Mouse (Mus musculus) lung, postnatal 14 days (tissue): Measurements from ENCODE around the gene Inpp5f.
"Not testable (repeated sequence)": the region's sequence is repeated elsewhere in the genome, so short reads cannot be mapped to it uniquely, and the experiment has no call there.

Experiments used
- DNase-seq: peaks from one replicate; pipeline ENCODE4 v3.0.0; 2021

Gene Inpp5f

DNA sequence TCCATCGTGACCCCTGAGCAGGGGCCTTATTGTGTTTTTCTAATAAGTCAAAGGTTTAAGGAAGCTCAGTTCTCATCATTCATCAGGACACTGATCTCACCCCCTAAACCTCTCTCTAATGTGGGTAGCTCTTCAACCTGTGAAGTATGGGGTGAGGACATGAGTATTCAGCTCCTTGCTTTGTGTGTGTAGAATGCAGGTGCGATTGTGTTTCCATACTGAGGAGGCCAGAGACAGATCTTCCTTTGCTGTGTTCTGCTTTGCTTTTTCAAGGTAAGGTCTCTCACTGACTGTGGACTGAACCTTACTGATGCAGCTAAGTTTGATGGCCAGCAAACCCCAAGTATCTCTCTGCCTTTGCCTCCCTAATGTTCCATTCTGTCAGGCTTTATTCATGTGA is 14.9 kb upstream of the Inpp5f start:
- DNase-seq, result no peak

DNA sequence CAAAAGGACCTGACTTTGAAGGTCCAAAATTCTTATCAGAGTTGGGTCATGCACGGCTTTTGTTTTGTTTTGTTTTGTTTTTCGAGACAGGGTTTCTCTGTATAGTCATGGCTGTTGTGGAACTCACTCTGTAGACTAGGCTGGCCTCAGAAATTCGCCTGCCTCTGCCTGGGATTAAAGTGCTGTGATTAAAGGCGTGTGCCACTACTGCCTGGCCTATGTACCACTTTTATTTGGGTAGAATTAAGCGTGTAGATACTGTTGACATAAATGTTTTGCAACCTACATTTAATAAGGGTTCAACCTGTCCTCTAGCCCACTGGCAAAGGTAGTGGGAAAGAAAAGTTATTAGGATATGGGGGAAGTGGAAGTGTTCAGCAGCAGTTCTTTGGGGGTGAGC is 12.1 kb upstream of the Inpp5f start:
- DNase-seq, result no peak

DNA sequence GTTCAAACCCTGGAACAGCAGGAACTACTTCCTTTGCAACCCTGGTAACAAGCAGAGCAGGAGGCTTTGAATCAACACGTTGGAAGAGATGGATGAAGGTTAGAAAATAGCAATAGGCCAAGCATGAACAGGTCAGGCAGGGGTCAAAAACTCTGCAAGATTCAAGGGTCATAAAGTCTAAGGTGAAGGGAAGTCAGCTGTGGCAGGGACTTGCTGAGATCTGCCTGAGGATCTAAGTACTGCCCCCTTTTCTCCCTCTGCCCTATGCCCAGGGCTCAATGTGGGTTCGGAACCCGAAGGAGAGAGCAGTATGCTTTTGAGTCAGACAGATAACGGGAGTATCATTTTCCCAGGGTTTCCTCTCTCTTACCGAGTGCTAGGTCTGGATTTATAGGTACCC is 9.3 kb upstream of the Inpp5f start:
- DNase-seq, result no peak

DNA sequence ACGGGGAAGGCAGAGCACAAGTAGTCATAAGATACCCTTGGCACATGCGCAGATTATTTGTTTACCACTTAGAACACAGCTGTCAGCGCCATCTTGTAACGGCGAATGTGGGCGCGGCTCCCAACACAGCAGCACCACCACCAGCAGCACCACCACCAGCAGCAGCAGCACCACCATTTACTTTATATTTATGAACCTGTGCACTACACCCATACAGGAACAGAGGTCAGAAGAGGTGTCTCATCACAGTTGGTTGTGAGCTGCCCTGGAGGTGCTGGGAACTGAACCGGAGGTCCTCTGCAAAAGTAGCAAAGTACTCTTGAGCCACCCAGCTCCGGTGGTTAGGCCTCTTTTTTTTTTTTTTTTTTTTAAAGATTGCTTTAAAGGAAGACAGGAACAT is 1.2 kb upstream of the Inpp5f start:
- DNase-seq, result not testable (repeated sequence)

DNA sequence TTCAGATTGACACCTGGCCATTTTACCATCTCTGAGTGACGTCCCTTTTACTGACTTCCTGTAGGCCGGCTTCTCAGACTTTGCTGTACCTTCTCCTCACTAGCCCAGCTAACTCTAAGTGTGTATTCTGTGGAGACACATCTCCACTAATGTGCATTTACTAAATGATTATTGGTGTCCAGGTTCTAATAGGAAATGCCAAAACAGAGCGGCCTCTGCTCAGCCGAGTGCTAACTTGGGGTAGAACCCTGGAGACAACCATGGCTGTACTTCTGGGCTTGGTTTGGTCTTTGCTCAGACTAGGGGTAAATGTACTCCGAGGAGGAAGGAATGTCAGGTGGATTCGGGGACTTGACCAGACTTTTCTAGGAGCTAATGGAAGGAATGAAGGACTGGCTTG is 638 bp upstream of the Inpp5f start:
- no peak for DNase-seq

DNA sequence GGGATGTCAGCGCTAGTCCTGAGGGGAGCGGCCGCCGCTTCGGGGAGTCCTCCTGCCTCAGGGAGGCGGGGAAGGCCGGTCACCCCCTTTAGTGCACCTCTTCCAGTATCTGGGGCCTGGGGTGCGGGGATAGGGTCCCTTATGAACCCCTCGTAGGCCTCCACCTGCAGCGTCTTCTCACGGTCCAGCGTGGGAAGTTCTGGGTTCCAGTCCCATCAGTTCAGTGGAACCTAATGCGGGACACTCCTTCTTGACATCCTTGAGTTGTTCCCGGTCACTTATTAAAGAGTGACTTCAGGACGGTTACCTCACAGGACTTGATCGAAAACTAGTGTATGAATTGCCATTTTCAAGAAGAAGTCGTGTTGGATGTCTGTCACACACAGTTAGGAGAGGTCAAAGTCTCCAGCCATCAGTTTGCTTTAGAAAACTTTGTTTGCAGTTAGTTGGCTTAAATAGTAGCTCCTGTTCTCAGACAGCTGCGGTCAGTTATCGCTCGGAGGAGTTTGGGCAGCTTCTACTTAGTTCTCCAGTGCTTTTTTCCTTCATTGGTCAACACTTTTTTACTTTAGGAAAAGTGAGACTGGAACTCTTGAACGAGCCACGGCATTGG is 777 bp downstream of the Inpp5f start:
- DNase-seq, result no peak

DNA sequence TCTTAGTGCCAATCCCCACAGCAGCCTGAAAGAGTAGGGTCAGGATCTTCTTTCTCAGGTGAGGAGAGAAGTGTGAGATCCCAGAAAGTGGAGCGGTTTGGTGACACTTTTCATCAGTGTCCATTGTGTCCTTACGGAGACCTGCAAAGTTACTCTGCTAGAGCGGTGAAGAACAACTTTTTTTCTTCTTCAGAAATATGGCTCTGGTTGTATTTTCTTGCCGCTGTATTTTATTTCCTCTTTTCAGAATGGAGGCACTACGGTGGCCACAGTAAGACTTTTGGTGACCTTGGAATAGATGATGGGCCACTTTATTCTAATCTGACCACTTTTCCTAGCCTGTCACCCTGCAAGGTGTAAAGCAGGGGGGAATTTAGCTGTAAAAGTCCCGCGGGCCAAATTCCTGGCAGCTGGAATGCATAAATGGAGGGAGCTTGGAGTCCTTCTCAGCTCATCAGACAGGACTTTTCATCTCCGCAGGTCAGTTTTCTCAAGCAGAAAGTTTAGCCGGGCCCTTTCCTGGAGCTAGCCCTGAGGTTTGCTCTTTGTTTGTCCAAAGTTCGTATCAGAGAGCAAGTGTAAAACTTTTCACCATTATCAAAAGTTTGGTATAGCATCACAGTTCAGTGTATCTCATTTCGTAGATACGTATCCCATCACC is 1.5 kb downstream of the Inpp5f start:
- no peak for DNase-seq

DNA sequence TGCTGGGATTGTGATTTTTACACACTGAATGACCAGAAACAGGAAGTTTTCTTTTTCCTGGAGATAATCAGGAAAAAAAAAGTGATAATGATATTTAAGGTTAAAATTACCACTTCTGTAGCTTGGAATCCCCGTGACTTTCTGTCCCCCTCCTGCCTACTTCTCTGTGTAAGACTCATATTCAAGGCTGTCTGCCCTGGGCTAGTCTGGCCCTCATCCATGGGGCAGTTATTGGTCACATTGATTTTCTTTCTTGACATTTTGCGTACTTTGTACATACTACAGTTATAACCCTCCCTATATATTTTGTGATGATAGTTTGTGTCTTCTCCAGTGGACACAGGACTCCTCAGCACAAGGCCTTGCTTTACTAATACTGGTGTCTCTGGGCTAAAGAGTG is 2.5 kb downstream of the Inpp5f start:
- no peak for DNase-seq

DNA sequence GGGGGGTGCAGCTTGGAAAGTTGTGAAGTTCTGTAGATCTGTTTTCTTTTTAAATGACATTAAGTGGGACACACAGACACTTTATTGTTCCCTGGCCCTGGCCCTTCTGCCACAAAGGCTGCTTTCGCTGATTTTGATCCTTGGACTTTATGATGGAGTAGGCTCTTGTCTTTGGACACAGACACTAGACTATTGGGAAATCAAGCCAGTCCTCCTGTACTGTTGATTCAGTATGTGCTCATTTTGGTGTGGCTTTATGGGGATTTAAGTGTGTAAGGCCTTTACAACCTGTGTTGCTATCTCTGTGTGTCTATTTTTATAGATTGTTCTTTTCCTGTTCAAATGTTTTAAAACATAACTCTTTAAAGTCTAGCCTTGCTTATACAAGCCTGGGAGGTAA is 6.5 kb downstream of the Inpp5f start:
- DNase-seq, result no peak

DNA sequence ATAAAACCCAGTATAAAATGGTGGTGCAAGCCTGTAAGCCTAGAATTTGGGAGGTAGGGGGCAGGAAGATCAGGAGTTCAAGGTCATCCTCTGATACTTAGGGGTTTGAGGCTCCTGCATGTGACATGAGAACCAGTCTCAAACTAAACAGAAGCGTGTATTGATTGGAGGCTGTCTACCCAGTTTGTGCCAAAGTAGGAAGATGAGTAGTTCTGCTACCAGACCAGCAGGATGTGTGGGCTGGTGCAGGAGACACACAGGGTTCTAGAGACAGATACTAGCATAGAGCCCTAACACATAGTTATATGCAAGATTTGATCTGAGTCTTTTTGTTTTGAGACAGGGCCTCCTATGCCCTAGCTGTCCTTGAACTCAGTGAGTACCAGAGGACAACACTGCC is 9.1 kb downstream of the Inpp5f start:
- DNase-seq, result no peak

DNA sequence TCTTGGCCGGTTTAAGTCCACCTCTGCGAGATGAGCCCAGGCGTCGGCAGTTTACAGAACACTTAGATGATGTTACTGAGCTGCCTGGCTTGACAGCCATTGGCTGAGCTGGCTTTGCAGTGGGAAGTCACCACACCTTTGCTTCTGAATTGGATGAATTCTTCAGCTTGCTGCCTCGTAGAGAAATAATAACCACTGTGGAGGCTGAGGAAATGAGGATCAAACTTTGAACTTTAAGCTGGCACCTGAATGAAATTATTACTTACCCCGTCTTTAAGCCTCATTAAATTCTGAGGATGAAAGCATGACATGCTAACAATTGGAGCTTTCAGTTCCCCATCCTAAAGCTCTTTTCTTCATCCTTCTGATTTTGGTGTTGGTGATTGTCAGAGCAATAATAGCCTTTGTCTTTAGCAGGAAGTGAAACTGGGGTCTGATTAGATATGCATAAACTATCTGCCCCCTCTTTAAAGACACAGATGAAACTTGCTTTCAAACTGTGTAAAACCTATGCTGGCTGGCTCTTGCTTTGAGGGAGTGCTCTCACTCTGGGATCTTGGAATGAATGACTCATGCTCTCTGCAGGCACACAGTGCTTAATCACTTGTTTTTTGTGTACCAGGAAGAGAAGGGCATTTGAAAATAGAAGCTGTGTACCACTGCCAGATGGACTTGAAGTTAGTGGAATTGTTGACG is 11.3 kb downstream of the Inpp5f start:
- no peak for DNase-seq

DNA sequence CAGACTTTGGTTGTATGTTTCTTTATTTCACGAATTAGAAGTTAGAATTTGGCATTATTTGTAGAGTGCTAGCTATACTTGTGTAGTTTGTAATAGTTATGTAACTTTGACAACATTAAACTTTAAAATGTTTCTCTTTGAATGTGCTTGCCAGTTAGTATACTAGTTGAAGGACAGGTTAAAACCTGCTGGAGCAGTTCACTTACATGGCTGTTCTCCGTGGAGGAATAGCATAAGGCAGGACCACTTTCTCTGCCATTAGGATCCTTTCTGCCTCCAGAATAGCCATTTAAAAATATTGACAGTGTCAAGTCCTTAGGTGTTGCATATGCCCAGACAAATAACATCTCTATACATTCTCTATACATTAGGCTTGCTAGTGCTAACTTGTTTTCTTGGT is 11.9 kb downstream of the Inpp5f start:
- DNase-seq, result no peak

DNA sequence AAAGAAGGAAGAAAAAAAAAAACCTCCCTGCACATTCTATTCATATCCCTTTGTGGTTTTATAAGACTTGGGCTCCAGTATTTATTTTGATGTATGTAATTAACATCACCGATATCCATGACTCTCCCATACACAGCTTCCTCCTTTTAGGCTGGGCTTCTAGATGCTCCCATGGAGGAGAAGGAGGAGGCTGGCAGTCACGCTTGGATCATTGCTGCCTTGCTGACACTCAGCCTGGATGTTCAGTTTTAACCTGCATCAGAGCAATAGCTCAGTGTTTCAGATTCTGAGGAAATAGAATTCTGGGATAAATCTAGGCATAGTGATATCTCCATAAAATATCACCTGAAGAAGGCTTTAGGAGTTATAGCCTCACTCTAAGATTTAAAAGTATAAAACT is 14.3 kb downstream of the Inpp5f start:
- DNase-seq, result no peak

DNA sequence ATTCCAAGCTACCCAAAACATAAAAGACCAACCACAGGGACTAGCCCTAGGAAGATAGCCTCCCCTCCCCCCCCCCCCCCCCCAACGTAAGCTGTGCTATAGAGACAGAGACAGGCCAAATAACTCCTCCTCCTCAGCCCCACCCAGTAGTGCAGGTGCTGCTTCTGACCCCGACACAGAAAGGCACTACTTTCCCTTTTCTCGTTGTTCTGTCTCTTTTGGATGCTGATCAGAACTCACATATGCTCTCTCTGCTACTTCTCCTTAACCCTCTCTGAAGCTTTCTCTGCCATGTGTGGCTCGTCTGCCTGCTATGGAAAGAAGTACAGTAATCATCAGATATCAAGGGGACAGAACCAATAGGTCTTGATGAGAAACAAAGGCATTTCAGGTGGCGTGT is 15.5 kb downstream of the Inpp5f start:
- DNase-seq, result no peak

DNA sequence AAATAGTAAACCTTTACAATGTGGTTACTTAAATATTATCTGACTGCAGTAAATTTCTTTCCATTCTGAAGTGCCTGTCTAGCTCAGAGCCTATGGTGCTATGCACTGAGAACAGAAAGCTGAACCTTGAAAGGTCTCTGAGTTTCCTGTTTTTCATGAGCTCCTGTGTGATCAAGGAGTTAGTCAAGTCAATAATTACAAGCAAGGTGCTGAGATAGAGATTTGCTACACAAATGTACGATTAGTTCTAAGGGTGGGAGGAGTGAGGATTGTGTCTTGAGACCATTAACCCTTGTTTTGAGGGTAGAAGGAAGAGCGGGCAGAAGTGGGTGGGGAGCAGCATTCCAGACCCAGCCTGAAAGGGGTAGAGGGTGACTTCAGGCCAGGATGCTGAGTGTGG is 16.1 kb downstream of the Inpp5f start:
- DNase-seq, result no peak

DNA sequence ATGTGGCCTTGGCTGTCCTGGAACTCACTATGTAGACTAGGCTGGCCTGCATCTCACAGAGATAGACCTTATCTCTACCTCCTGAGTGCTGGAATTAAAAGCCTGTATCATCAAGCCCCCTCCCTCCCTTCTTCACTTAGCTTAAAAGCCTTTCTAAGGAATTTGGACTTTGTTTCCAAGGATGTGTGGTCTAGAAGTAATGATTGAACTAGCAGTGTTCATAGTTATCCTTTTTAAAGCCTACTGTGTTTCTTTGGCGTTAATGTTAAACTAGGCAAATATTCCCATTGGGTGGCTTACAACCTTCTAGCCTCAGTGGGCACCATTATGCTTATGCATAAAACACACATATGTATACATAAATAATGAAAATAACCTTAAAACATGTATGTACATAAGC is 16.6 kb downstream of the Inpp5f start:
- no peak for DNase-seq

DNA sequence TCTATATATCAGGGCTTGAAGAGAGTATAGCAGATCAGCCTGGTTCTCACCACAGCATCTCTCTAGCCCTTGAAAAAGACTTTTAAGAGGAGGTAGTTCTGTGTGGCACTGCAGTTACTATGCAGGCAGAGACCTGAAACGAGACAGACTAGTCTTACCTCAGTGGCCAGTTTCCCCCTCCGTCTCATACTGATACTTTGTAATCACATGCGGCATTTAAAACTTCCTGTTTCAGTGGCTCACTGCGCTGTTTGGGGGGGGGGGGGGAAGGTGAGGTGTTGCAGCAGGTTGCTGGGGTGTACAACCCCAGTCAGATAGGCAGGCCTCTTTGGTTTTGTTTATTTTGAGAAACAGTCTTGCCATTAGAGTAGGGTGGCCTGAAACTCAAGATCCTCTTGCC is 22.0 kb downstream of the Inpp5f start:
- DNase-seq, result no peak

DNA sequence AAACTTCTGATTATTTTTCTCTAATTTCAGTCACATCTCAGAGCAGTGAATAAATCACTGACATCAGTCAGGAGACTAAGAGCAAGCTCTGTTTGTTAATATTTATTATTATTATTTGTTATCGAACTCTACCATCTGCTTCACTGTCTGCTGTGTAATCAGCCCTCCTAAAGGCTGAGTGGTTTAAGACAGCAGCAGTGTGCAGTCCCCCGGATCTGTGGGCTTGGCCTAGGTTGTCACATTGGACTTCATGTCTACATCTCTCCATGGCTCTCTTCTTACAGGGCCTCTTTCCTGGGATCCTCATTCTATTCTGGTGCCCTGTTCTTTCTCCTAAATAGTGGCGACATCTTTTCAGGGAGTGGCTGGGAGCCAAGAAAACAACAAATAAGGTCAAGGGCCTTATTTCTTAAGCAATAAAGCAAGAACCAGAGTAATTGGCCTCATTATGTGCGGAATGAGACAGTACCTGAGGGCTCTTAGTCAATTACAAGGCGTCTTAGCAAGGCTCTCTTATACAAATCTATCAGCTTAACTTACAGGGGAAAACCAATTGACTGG is 28.9 kb downstream of the Inpp5f start:
- DNase-seq, result no peak

DNA sequence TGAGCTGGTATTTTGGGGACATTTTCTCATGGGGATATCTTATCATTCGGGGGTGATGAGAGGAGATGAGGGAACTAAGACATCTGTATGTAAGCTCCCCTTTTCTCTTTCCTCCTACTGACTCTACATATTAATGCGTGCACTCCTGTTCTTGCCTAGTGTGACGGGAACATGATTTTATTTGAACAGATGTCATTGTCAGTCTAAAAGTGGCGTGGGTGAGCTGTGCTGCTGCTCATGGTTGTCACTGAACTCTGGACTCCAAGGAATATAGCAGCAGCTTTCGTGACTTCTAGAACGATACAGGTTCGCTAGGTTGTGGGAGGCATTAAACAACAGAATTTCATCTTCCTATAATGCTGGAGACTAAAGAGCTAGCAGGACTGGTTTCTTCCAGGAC is 30.4 kb downstream of the Inpp5f start:
- DNase-seq, result no peak

DNA sequence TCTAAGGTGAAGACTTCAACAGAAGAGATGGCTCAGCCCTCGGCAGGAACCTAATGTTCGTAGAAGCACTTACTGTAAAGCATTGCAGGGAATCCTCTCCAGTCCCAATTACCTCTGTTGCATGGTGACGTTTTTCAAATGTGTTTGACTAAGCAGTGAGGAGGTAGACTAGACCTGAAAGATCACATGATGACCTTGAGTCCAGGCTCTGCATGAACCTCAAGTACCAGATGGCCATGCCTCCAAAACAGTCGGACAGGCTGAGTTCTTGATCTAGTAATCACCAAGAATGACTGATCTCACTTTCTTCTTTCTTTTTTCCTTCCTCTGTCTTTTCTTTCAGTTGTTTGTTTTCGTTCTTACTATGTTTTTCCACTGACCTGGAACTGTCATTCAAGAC is 31.3 kb downstream of the Inpp5f start:
- DNase-seq, result no peak

DNA sequence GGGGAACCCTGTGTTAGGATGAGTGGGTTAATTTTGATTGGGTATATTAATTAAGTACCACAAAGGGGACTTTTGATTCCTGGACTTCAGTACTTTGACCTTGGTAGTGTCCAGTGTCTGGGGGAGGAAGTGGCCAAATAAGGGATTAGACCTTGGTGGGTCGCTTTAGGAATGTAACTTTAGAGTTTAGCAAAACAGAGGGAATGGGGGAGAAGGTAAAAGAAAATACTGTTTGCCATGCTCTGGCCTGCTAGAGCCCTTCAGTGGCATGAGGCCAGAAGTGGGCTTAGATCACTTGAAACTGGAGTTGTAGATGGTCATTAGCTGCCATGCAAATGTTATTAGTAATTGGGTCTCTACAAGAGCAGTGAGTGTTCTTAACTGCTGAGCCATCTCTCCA is 45.8 kb downstream of the Inpp5f start:
- no peak for DNase-seq

DNA sequence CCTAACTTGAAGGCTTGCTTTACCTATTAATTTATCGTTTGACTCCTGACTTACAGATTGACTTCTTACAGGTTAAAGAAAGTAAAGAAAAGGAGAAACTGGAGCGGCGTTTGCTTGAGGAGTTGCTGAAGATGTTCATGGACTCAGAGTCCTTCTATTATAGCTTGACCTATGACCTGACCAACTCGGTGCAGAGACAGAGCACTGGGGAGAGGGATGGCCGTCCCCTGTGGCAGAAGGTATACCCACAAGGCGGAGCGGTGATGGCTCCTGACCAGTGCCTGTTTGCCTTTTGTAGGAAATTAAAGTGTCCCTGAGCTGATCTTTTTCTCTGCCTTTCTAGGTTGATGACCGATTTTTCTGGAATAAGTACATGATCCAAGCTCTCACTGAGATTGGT is 52.8 kb downstream of the Inpp5f start:
- DNase-seq, result no peak

DNA sequence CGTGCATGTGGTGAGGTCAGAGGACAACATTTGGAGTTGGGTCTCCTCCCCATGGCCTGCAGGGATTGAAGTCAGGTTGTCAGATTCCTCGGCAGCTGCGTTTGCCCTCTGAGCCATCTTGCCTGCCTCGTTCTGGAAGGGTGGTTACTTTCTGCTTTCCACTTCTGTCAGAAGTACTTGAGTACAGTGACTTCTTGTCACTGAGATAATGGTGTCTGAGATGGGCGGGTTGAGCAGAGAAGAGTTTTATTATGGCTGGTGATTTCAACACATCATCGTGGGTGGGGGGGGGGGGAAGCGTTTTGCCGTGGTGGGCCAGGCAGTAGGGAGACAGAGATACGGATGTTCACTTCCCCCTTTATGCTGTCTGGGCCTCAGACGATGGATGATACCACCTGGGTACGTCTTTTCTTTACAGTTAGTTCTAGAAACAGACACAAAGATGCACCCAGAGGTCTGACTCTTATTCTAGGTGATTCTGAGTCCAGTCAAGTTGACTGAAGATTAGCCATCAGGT is 53.8 kb downstream of the Inpp5f start:
- DNase-seq, result no peak

DNA sequence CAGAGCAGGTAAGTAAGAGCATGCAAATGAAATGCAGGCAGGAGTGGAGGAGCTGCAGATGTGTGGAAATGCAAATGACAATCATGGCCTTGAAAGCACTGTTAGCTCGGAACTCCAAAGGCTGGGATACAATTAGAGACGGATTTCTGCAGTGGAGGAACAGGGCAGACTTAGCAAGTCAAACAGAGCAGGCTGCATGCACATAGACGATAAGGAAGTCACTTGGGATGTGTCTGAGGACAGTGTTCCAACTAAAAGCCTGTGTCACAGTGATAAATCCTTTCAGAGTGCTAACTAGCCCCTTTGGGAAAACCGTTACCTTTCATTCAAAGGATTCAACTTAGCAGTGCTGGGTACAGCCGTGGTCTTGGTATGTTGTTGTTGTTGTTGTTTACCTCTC is 56.7 kb downstream of the Inpp5f start:
- DNase-seq, result no peak
